Mouse (Mus musculus) retina, postnatal 7 days (tissue): ENCODE data around the gene Wdfy4.

ENCODE experiments used
- DNase-seq: peaks from one replicate; pipeline ENCODE4 v3.0.0-alpha.2; 2012; ENCODE audit warnings: low read depth, low spot score

Gene Wdfy4

GRCm38 (mm10) chr14:33078596-33078995 is 106.7 kb downstream of the Wdfy4 start:
- no peak for DNase-seq

- DNase-seq = no peak
Observed at GRCm38 (mm10) chr14:33078110-33078509, 107.2 kb downstream of the Wdfy4 start.

GRCm38 (mm10) chr14:33073355-33073754 is 112.0 kb downstream of the Wdfy4 start:
- no peak for DNase-seq

DNA sequence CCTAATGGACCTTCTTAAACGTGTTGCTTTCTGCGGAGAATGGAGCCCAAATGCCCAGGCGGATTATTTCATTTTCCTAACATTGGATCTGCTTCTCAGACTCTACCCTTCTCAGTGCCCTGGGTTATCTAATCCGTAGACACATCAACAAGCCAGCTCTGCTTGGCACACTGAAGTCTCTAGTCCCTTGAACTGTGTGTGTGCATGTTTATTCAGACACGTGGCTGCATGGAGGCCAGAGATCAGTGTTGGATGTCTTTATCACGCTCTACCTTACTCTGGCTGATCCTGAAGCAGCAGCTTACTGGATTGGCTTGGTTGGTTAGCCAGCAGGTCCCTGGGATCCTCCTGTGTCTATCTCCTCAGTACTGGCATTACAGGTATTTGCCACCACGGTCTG is 113.0 kb downstream of the Wdfy4 start:
- DNase-seq = no peak

GRCm38 (mm10) chr14:33067676-33068075 is 117.6 kb downstream of the Wdfy4 start:
- DNase-seq = no peak

DNA sequence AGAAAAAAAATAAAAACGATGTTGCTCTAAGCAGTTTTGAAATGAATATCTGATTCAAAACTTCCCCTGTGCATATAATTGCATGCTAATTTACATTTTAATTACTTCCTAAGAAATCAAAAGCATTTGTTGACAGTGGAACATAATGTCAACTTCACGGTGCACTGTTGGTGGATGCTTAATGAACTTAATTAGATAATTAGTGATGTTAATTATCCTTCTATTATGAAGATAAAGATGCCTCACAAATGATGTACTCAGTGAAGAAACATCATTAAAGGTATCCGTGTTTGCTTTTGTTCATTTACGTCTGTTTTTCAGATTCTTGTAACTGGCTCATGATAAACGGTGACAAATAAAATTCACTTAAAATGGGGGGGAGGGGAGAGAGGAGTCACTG is 122.3 kb downstream of the Wdfy4 start:
- no peak for DNase-seq

DNA sequence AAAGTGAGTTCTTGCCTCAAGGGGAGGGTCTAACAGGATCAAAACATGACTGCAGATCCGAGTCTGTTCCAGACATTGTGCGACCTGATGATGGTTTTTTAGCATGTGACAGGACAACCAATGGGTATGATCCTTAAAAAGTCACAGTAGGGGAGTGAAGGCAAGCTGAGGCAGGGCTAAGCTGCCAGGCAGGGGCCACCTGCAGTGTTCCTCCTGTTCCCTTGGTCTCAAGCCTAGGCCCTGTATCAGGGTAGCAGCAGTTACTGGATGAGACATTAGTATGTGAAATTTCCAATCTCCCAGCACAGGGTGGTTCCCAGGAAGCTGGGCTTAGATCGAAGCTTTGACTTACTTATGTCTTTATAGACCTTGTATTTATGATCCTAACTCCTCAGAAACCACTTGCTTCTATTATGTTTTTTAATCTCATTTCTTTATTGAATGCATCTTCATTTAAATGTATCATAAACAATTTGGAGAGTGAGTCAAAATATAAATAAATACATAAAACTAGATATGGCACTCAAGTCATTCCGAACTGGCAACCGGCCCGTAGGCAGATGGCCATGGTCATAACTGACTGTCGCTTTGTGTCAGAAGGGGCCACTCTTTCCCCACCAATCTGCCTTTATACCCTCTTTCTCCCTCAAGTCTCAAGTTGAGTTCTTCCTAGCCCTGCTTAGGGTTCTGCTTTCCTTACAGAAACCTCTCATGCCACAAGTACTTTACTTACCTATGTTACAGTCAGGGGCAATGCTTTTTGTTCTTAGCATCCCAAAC is 126.2 kb downstream of the Wdfy4 start:
- DNase-seq = no peak

- DNase-seq = no peak
Observed at GRCm38 (mm10) chr14:33053441-33053840, 131.9 kb downstream of the Wdfy4 start.

- DNase-seq = no peak
Observed at GRCm38 (mm10) chr14:33045217-33045616, 140.1 kb downstream of the Wdfy4 start.

GRCm38 (mm10) chr14:33036811-33037210 is 148.5 kb downstream of the Wdfy4 start:
- no peak for DNase-seq

DNA sequence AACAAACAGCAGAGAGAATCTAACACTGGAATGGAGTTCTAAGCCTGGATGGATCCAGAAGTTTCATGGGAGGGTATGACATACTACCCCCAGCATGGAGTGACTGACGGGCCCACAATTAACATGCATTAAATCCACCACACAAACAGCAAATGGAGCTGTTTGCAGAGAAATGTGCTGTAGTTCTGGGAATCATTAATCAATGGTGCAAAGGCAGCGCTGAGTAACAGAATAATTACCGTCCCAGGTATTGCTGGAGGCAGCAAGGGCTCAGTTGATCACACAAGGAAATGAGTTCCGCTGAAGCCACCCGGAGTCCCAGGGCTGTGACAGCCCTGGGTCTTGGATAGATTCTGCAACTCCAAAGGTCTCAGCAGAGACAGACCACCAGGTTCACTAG is 149.9 kb downstream of the Wdfy4 start:
- DNase-seq = no peak

- no peak for DNase-seq
Observed at GRCm38 (mm10) chr14:33033424-33033823, 151.9 kb downstream of the Wdfy4 start.

DNA sequence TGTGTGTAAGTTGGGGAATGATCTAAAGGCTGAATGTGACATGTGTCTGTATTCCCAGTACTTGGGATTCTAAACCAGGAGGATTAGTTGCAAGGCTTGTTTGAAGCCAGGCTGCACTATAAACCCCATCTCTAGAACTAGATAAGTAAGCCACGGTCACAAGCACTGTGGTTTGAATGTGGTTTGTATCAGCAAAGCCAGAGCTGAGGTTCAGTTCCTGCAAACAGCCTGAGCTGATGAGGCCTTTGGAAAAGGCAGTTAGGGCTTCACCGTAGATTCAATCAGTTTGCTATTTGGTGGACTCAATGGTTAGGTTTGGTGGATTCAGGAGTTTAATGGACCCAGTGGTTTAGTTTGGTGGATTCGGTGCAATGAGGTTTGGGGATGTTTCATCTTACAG is 154.5 kb downstream of the Wdfy4 start:
- no peak for DNase-seq

DNA sequence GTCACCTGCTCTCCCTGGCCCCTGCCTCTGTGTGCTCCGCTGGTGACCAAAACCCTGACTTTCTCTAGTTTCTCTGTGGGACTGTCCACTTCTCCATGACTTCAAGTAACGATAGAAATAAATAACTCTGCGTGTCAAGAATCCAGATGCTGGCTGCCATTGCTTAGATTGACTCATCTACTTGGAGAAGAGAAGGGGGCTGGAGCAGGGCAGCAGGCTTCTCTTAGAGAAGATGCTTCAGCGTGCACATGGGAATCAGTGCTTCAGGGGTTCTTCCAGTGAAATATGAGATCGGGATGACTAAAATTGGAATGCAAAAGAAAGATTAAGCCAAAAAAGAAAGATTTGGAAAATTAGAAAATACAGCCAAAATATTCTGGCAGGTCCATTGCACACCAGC is 165.7 kb downstream of the Wdfy4 start:
- no peak for DNase-seq

- DNase-seq = no peak
Observed at GRCm38 (mm10) chr14:33019050-33019449, 166.3 kb downstream of the Wdfy4 start.

DNA sequence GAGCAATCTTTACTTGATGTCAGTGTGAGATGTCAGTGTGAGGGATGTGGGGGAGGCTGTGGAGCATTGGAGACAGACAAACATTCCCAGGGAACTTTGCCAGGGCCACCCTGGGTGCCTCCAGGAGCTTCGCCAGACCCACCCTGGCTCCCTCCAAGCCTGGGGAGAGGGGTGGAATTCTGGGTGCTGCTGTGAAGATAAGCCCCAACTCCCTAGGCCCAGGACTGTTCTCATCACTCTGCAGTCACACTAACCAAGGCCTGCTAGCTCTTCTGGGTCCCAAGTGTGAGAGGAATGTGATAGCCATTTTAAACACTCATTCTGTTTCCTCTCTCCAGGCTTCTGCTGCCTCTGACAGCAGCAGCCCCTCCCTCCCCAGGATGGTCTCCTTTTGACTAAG is 177.7 kb downstream of the Wdfy4 start:
- DNase-seq = no peak

GRCm38 (mm10) chr14:33005114-33005513 is 180.2 kb downstream of the Wdfy4 start:
- DNase-seq = no peak

GRCm38 (mm10) chr14:33000112-33000979 is 185.0 kb downstream of the Wdfy4 start:
- no peak for DNase-seq

GRCm38 (mm10) chr14:32999511-32999910 is 185.8 kb downstream of the Wdfy4 start:
- DNase-seq = no peak

GRCm38 (mm10) chr14:32994954-32995636 is 190.2 kb downstream of the Wdfy4 start:
- DNase-seq = no peak

DNA sequence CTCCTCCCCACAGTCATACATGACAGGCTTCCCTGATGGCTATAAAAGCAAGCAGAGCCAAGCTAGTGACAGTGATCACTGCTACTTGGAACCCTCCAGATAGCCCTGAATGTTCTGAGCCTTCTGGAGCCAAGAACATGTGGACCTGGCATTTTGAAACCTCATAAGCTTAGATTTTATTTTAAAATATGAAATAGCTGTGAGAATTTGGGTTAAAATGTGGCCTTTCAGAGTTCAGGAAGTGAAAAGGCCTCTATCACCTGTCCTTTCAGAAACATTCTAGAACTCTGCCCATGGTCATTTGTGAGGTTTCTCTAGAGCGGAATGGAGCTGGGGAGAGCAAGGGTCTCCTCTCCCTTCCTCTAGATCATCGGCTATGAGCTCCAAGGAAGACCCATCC is 194.2 kb downstream of the Wdfy4 start, which contains the start of gene Lrrc18:
TSS of gene Lrrc18 (plus strand) at position 301 of the 400 bp plus-strand sequence.
- no peak for DNase-seq

DNA sequence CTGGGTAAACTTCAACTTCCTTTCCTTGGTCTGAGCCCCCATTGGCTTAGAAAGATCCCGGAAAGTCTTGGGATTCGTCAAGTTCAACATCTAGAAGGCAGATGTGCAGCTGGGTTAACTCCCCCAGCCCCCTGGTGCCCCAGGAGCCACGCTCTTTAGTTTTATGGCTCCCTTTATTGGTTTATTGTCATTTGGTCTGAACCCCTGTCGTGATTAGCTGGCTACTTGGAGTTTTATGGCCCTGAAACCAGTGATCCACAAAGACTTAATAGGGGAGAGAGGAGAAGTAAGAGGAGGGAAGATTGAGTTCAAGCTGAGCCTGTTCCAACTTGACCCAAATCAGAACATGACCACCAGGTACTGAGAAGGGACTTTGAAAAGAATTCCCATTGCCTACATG is 198.6 kb downstream of the Wdfy4 start:
- no peak for DNase-seq
